Comparison of ENCODE assay signal across 25 mouse cellular contexts in the genomic region with DNA sequence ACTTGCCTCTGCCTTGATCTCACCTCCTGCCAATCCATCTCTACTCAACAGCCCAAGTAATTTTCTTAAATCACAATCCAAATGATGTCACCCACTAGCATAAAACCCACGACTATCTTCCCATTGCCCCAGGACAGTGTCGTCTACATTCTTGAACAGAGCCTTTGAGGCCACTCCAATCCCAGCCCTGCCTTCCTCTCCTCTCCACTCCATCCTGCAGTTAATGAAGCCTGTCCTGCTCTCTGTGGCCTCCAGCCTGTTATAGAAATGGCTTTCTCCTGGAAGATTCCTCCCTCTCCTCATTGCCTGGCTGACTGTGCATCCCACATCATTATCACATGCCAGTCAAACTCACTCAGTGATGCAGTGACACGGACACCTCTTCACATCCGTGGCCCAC.
"Had no signal": no experiment of that assay in that cellular context is flagged by ENCODE, and none has a peak within 500 bp of the region (broad histone marks: within the 10 kb centered on the region; RNA-seq: fewer than 3 reads in every experiment).

No protein-coding gene starts in this region.

- DNase-seq: gastrocnemius, postnatal 14 days; gastrocnemius, postnatal 36 days; heart, adult 2 months; heart, postnatal 14 days; heart, postnatal 36 days; kidney, adult 11 months; kidney, adult 2 months; kidney, adult 9 months; kidney, postnatal 36 days; layer of hippocampus, adult 9-11 months; layer of hippocampus, postnatal 36 days; liver; liver, embryonic 13.5 days had no signal

- ATAC-seq: hindbrain, postnatal 0 days; intestine, embryonic 16.5 days had no signal

- H3K4me3 ChIP-seq: heart, adult 2 months; heart, embryonic 13.5 days; heart, embryonic 15.5 days; hindbrain, embryonic 13.5 days; hindbrain, embryonic 15.5 days; limb, embryonic 10.5 days; limb, embryonic 12.5 days; liver, embryonic 13.5 days; liver, embryonic 15.5 days had no signal

- H3K9ac ChIP-seq: heart, embryonic 13.5 days; heart, embryonic 15.5 days; hindbrain, embryonic 13.5 days; hindbrain, embryonic 15.5 days; limb, embryonic 12.5 days; liver, embryonic 13.5 days; liver, embryonic 15.5 days had no signal

- H3K27ac ChIP-seq: heart, adult 2 months; heart, embryonic 13.5 days; heart, embryonic 15.5 days; hindbrain, embryonic 13.5 days; hindbrain, embryonic 15.5 days; hindbrain, postnatal 0 days; kidney, postnatal 0 days; limb, embryonic 10.5 days; limb, embryonic 12.5 days; liver, embryonic 13.5 days; liver, embryonic 15.5 days had no signal

- H3K4me1 ChIP-seq: heart, embryonic 13.5 days; heart, embryonic 15.5 days; hindbrain, embryonic 13.5 days; hindbrain, embryonic 15.5 days; limb, embryonic 10.5 days; limb, embryonic 12.5 days; liver, embryonic 13.5 days; liver, embryonic 15.5 days had no signal

- H3K4me2 ChIP-seq: heart, embryonic 11.5 days; heart, embryonic 13.5 days; heart, embryonic 15.5 days; hindbrain, embryonic 13.5 days; hindbrain, embryonic 15.5 days; limb, embryonic 12.5 days; liver, embryonic 11.5 days; liver, embryonic 13.5 days; liver, embryonic 15.5 days had no signal

- H3K36me3 ChIP-seq: heart, embryonic 13.5 days; heart, embryonic 15.5 days; hindbrain, embryonic 13.5 days; hindbrain, embryonic 15.5 days; limb, embryonic 10.5 days; limb, embryonic 12.5 days; liver, embryonic 13.5 days; liver, embryonic 15.5 days had no signal

- H3K27me3 ChIP-seq: heart, embryonic 13.5 days; heart, embryonic 15.5 days; hindbrain, embryonic 13.5 days; hindbrain, embryonic 15.5 days; limb, embryonic 12.5 days; liver, embryonic 13.5 days; liver, embryonic 15.5 days had no signal

- H3K9me3 ChIP-seq: heart, embryonic 15.5 days; hindbrain, embryonic 15.5 days; limb, embryonic 10.5 days; liver, embryonic 13.5 days; liver, embryonic 15.5 days had no signal
